Mouse (Mus musculus): ENCODE measurements around the gene Itpr1. TPM values are rescaled to one million over a fixed set of nuclear protein-coding genes. Genes with fewer than 3 reads are reported as not detected.

The Itpr1 gene
- polyA plus RNA-seq (2012; rRNA removed), result 22.6 and 37.7 TPM in 2 replicates

- under 1% methylated on average over 27 of the region's 27 CpGs for WGBS
- TF ChIP-seq CTCF (IDR thresholded peaks at IDR 0.05; ENCODE audit: insufficient read depth, low read length), result no peak
- peak; percentile 99 for TF ChIP-seq POLR2A (IDR thresholded peaks at IDR 0.05; ENCODE audit: borderline replicate concordance, extremely low read depth, low read depth, low read length)
Observed at GRCm38 (mm10) chr6:108212881-108213295, at the start of gene Itpr1. Itpr1 (plus strand) TSS chr6:108213096.

GRCm38 (mm10) chr6:108164935-108165334 is 48.0 kb upstream of the Itpr1 start:
- WGBS, result 73% methylated on average over 5 of the region's 5 CpGs
- TF ChIP-seq CTCF (IDR thresholded peaks at IDR 0.05; ENCODE audit: insufficient read depth, low read length) (no peak), POLR2A (IDR thresholded peaks at IDR 0.05; ENCODE audit: borderline replicate concordance, extremely low read depth, low read depth, low read length) (no peak)
- no peaks in the 10 kb centered on the region for H3K4me1 ChIP-seq (ENCODE audit: control insufficient read depth, insufficient read depth, low read length)
- no peak for DNase-seq
- H3K4me3 ChIP-seq (replicated peaks; ENCODE audit: extremely low read depth, low read depth, low read length), result no peak overlapping the region

More at GRCm38 (mm10) chr6:108212881-108213295, at the start of gene Itpr1:
- Histone ChIP-seq H3K4me1 (ENCODE audit: control insufficient read depth, insufficient read depth, low read length) (peaks cover 3% of the 10 kb centered on the region; the same call in 1 of the 2 replicates), H3K4me3 (replicated peaks; ENCODE audit: extremely low read depth, low read depth, low read length) (peak within 1 kb of the TSS; percentile 95)
- DNase-seq, result peak; percentile 98

- 78% methylated on average over 2 of the region's 2 CpGs for WGBS
Observed at GRCm38 (mm10) chr6:108165598-108165997, 47.3 kb upstream of the Itpr1 start.

GRCm38 (mm10) chr6:108167946-108168680 is 44.8 kb upstream of the Itpr1 start:
- DNase-seq, result no peak
- TF ChIP-seq POLR2A (IDR thresholded peaks at IDR 0.05; ENCODE audit: borderline replicate concordance, extremely low read depth, low read depth, low read length), result no peak
- no peak for TF ChIP-seq CTCF (IDR thresholded peaks at IDR 0.05; ENCODE audit: insufficient read depth, low read length)
- 66% methylated on average over 7 of the region's 7 CpGs for WGBS
- Histone ChIP-seq H3K4me3 (replicated peaks; ENCODE audit: extremely low read depth, low read depth, low read length) (no peak overlapping the region), H3K4me1 (ENCODE audit: control insufficient read depth, insufficient read depth, low read length) (no peaks in the 10 kb centered on the region)

More at GRCm38 (mm10) chr6:108165598-108165997, 47.3 kb upstream of the Itpr1 start:
- Histone ChIP-seq H3K4me1 (ENCODE audit: control insufficient read depth, insufficient read depth, low read length) (no peaks in the 10 kb centered on the region), H3K4me3 (replicated peaks; ENCODE audit: extremely low read depth, low read depth, low read length) (no peak overlapping the region)
- DNase-seq, result no peak
- TF ChIP-seq CTCF (IDR thresholded peaks at IDR 0.05; ENCODE audit: insufficient read depth, low read length), result no peak
- no peak for TF ChIP-seq POLR2A (IDR thresholded peaks at IDR 0.05; ENCODE audit: borderline replicate concordance, extremely low read depth, low read depth, low read length)

- 89% methylated on average over 6 of the region's 6 CpGs for WGBS
- Histone ChIP-seq H3K4me1 (ENCODE audit: control insufficient read depth, insufficient read depth, low read length) (no peaks in the 10 kb centered on the region), H3K4me3 (replicated peaks; ENCODE audit: extremely low read depth, low read depth, low read length) (no peak overlapping the region)
- DNase-seq, result no peak
- TF ChIP-seq POLR2A (IDR thresholded peaks at IDR 0.05; ENCODE audit: borderline replicate concordance, extremely low read depth, low read depth, low read length), result no peak
- no peak for TF ChIP-seq CTCF (IDR thresholded peaks at IDR 0.05; ENCODE audit: insufficient read depth, low read length)
Observed at GRCm38 (mm10) chr6:108168723-108169122, 44.2 kb upstream of the Itpr1 start.

- 92% methylated on average over 3 of the region's 3 CpGs for WGBS
- DNase-seq, result no peak
- H3K4me1 ChIP-seq (ENCODE audit: control insufficient read depth, insufficient read depth, low read length), result no peaks in the 10 kb centered on the region
- TF ChIP-seq CTCF (IDR thresholded peaks at IDR 0.05; ENCODE audit: insufficient read depth, low read length) (no peak), POLR2A (IDR thresholded peaks at IDR 0.05; ENCODE audit: borderline replicate concordance, extremely low read depth, low read depth, low read length) (no peak)
- H3K4me3 ChIP-seq (replicated peaks; ENCODE audit: extremely low read depth, low read depth, low read length), result no peak overlapping the region
Observed at GRCm38 (mm10) chr6:108169466-108169865, 43.4 kb upstream of the Itpr1 start.

- 96% methylated on average over 1 of the region's 1 CpGs for WGBS
- Histone ChIP-seq H3K4me1 (ENCODE audit: control insufficient read depth, insufficient read depth, low read length) (no peaks in the 10 kb centered on the region), H3K4me3 (replicated peaks; ENCODE audit: extremely low read depth, low read depth, low read length) (no peak overlapping the region)
- TF ChIP-seq CTCF (IDR thresholded peaks at IDR 0.05; ENCODE audit: insufficient read depth, low read length) (no peak), POLR2A (IDR thresholded peaks at IDR 0.05; ENCODE audit: borderline replicate concordance, extremely low read depth, low read depth, low read length) (no peak)
- no peak for DNase-seq
Observed at GRCm38 (mm10) chr6:108172219-108172618, 40.7 kb upstream of the Itpr1 start.

GRCm38 (mm10) chr6:108174181-108174580 is 38.7 kb upstream of the Itpr1 start:
- 92% methylated on average over 3 of the region's 3 CpGs for WGBS
- no peak for DNase-seq
- Histone ChIP-seq H3K4me1 (ENCODE audit: control insufficient read depth, insufficient read depth, low read length) (no peaks in the 10 kb centered on the region), H3K4me3 (replicated peaks; ENCODE audit: extremely low read depth, low read depth, low read length) (no peak overlapping the region)
- TF ChIP-seq POLR2A (IDR thresholded peaks at IDR 0.05; ENCODE audit: borderline replicate concordance, extremely low read depth, low read depth, low read length), result no peak
- TF ChIP-seq CTCF (IDR thresholded peaks at IDR 0.05; ENCODE audit: insufficient read depth, low read length), result no peak

- WGBS, result 80% methylated on average over 2 of the region's 2 CpGs
- TF ChIP-seq CTCF (IDR thresholded peaks at IDR 0.05; ENCODE audit: insufficient read depth, low read length) (no peak), POLR2A (IDR thresholded peaks at IDR 0.05; ENCODE audit: borderline replicate concordance, extremely low read depth, low read depth, low read length) (no peak)
- no peaks in the 10 kb centered on the region for H3K4me1 ChIP-seq (ENCODE audit: control insufficient read depth, insufficient read depth, low read length)
- H3K4me3 ChIP-seq (replicated peaks; ENCODE audit: extremely low read depth, low read depth, low read length), result no peak overlapping the region
- no peak for DNase-seq
Observed at GRCm38 (mm10) chr6:108179087-108179486, 33.8 kb upstream of the Itpr1 start.

Data from lung, adult 2 months (tissue).